8 mouse cellular contexts compared by ENCODE assay signal in the genomic region with DNA sequence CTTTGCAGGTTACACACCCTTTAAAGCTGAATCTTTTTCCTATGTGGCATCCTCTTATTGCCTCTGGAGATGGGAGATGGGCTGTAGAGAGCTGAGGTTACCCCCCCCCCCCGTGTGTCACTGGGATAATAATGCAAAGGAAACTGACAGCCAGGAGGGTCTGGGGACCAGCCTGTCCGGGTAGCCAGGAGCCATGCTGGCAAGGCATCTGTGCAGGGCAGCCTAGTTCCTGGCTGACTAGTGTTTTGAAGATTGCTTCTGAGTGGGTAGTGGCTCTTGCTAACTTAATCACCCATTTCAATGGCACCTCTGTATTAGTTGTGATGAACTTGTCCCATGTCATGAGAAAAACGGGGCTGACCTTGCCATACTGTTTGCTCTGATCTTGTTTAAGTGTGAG. TPM values are rescaled to one million over a fixed set of nuclear protein-coding genes. Genes with fewer than 3 reads are reported as not detected.
DNase-seq lines count a peak whose midpoint lies in the region; ATAC-seq and TF ChIP-seq lines count a peak whose summit lies in the region.
"Had no signal": no experiment of that assay in that cellular context is flagged by ENCODE, and none has a peak within 500 bp of the region (broad histone marks: within the 10 kb centered on the region; RNA-seq: fewer than 3 reads in every experiment).

No protein-coding gene starts in this region.

- H3K4me3 ChIP-seq in neural tube, embryonic 11.5 days (ENCODE audit: low read depth, low read length): peak overlapping the region; percentile 84; the same call in 1 of the 2 replicates
- no peak overlapping the region for H3K4me3 ChIP-seq in forebrain, postnatal 0 days (ENCODE audit: low read depth, low read length)
- H3K4me3 ChIP-seq in liver, embryonic 12.5 days: no peak overlapping the region
- H3K4me3 ChIP-seq in stomach, postnatal 0 days (ENCODE audit: low read depth, low read length): peak overlapping the region; percentile 87

- DNase-seq in neural tube, embryonic 11.5 days (ENCODE audit: low spot score): no peak
- no peak for DNase-seq in neural tube, embryonic 10.5 days (ENCODE audit: extremely low spot score, low spot score)
- DNase-seq in forebrain, postnatal 0 days: no peak
- no peak for DNase-seq in stomach, postnatal 0 days (ENCODE audit: low spot score)
- no peak for DNase-seq in left cerebral cortex, adult 8-10 months (ENCODE audit: low spot score in 2 of 2)

- H3K4me1 ChIP-seq in neural tube, embryonic 11.5 days (ENCODE audit: control insufficient read depth, insufficient read depth, low read length): peaks cover 18% of the 10 kb centered on the region
- H3K4me1 ChIP-seq in forebrain, postnatal 0 days (ENCODE audit: insufficient read depth): peaks cover 21% of the 10 kb centered on the region
- peaks cover 41% of the 10 kb centered on the region for H3K4me1 ChIP-seq in liver, embryonic 12.5 days
- peaks cover 7% of the 10 kb centered on the region; the same call in 1 of the 2 replicates for H3K4me1 ChIP-seq in stomach, postnatal 0 days (replicated peaks; ENCODE audit: control insufficient read depth, insufficient read depth)

- no peak for TF ChIP-seq EP300 in stomach, postnatal 0 days (optimal IDR thresholded peaks at IDR 0.05)

- no peaks in the 10 kb centered on the region for H3K9me3 ChIP-seq in neural tube, embryonic 11.5 days (ENCODE audit: control insufficient read depth, low read length)
- no peaks in the 10 kb centered on the region for H3K9me3 ChIP-seq in forebrain, postnatal 0 days (ENCODE audit: low read length)
- H3K9me3 ChIP-seq in liver, embryonic 12.5 days (replicated peaks): no peaks in the 10 kb centered on the region
- no peaks in the 10 kb centered on the region for H3K9me3 ChIP-seq in stomach, postnatal 0 days (ENCODE audit: control insufficient read depth, low read length)

- no peak for ATAC-seq in neural tube, embryonic 11.5 days (ENCODE audit: insufficient read depth, low FRiP score, low TSS enrichment)
- no peak for ATAC-seq in forebrain, postnatal 0 days
- ATAC-seq in liver, embryonic 12.5 days: no peak
- no peak for ATAC-seq in stomach, postnatal 0 days (ENCODE audit: low FRiP score, low TSS enrichment)
- ATAC-seq in megakaryocyte-erythroid progenitor cell, adult 5-6 weeks (replicated peaks; ENCODE audit: low FRiP score, low TSS enrichment, poor library complexity, severe bottlenecking): no peak

- H3K36me3 ChIP-seq in neural tube, embryonic 11.5 days (ENCODE audit: control insufficient read depth, insufficient read depth, low read length): peaks cover 6% of the 10 kb centered on the region
- H3K36me3 ChIP-seq in forebrain, postnatal 0 days (ENCODE audit: insufficient read depth): peaks cover 14% of the 10 kb centered on the region
- H3K36me3 ChIP-seq in liver, embryonic 12.5 days: peaks cover 20% of the 10 kb centered on the region
- peaks cover 5% of the 10 kb centered on the region for H3K36me3 ChIP-seq in stomach, postnatal 0 days (ENCODE audit: control insufficient read depth, insufficient read depth, low read length)

- H3K9ac ChIP-seq in neural tube, embryonic 11.5 days (ENCODE audit: low read length): 0 out of 2 replicates have a peak overlapping the region, but pooled peaks have one; percentile 29
- H3K9ac ChIP-seq in forebrain, postnatal 0 days: no peak overlapping the region
- H3K9ac ChIP-seq in liver, embryonic 12.5 days: 0 out of 2 replicates have a peak overlapping the region, but pooled peaks have one; percentile 88
- peak overlapping the region; percentile 80; the same call in 1 of the 2 replicates for H3K9ac ChIP-seq in stomach, postnatal 0 days (ENCODE audit: low read length)

- no peak overlapping the region for H3K27ac ChIP-seq in neural tube, embryonic 11.5 days (ENCODE audit: low read depth, low read length)
- H3K27ac ChIP-seq in forebrain, postnatal 0 days (ENCODE audit: low read depth, low read length): no peak overlapping the region
- H3K27ac ChIP-seq in liver, embryonic 12.5 days: no peak overlapping the region
- no peak overlapping the region for H3K27ac ChIP-seq in stomach, postnatal 0 days (replicated peaks)
- H3K27ac ChIP-seq: layer of hippocampus, adult 2 months had no signal

- H3K4me2 ChIP-seq in neural tube, embryonic 11.5 days (ENCODE audit: low read depth): peak overlapping the region; percentile 79
- H3K4me2 ChIP-seq in forebrain, postnatal 0 days (ENCODE audit: low read depth): peak overlapping the region; percentile 85
- H3K4me2 ChIP-seq in liver, embryonic 12.5 days: peak overlapping the region; percentile 93
- peak overlapping the region; percentile 88 for H3K4me2 ChIP-seq in stomach, postnatal 0 days (replicated peaks; ENCODE audit: low read depth)

- TF ChIP-seq CTCF in forebrain, postnatal 0 days (IDR thresholded peaks at IDR 0.05; ENCODE audit: low read depth): no peak
- no peak for TF ChIP-seq CTCF in stomach, postnatal 0 days (IDR thresholded peaks at IDR 0.05; ENCODE audit: low read depth)

- 37% methylated on average over 3 of the region's 3 CpGs for WGBS in neural tube, embryonic 11.5 days
- 39% methylated on average over 3 of the region's 3 CpGs for WGBS in forebrain, postnatal 0 days
- WGBS in liver, embryonic 12.5 days (ENCODE audit: insufficient replicate concordance): 57% methylated on average over 3 of the region's 3 CpGs
- WGBS in stomach, postnatal 0 days: 38% methylated on average over 3 of the region's 3 CpGs

- H3K27me3 ChIP-seq in neural tube, embryonic 11.5 days (ENCODE audit: control insufficient read depth, insufficient read depth, low read length): no peaks in the 10 kb centered on the region
- no peaks in the 10 kb centered on the region for H3K27me3 ChIP-seq in forebrain, postnatal 0 days (ENCODE audit: insufficient read depth, low read length)
- H3K27me3 ChIP-seq in liver, embryonic 12.5 days (replicated peaks): no peaks in the 10 kb centered on the region
- no peaks in the 10 kb centered on the region for H3K27me3 ChIP-seq in stomach, postnatal 0 days (ENCODE audit: control insufficient read depth, insufficient read depth, low read length)

RNA-seq across cellular contexts. Expression of a gene that starts 1.7 kb away (rescaled TPM):
- 44.1 and 45.0 TPM in 2 replicates for polyA plus RNA-seq in neural tube, embryonic 11.5 days (2014; fragmentation: Nextera tagmentation; extraction: Ambion mirVana)
- total RNA-seq in forebrain, postnatal 0 days (2014; rRNA removed): 9.4 and 13.1 TPM in 2 replicates
- 12.7 and 17.7 TPM in 2 replicates for polyA plus RNA-seq in forebrain, postnatal 0 days (2015; fragmentation: Nextera tagmentation; extraction: Ambion mirVana)
- 12.4 TPM in 2 replicates for polyA plus RNA-seq in liver, embryonic 12.5 days (2016; fragmentation: Nextera tagmentation; extraction: Ambion mirVana)
- polyA plus RNA-seq in stomach, postnatal 0 days (2015; fragmentation: Nextera tagmentation; extraction: Ambion mirVana): 9.5 and 9.9 TPM in 2 replicates
- 10 to 100 TPM; 15.8 to 20.0 (median 19.7) TPM for total RNA-seq in left cerebral cortex, adult 8-10 months (2022)
- total RNA-seq in megakaryocyte-erythroid progenitor cell, adult 5-6 weeks (2014; fragmentation: Nextera tagmentation): 16.3 and 19.9 TPM in 2 replicates
- total RNA-seq in megakaryocyte-erythroid progenitor cell, adult 5-6 weeks (2017): 4.5 and 7.4 TPM in 2 replicates

RNA-seq across cellular contexts. Expression of a gene that starts 2.9 kb away (rescaled TPM):
- polyA plus RNA-seq in neural tube, embryonic 11.5 days (2014; fragmentation: Nextera tagmentation; extraction: Ambion mirVana): 238 and 262 TPM in 2 replicates
- total RNA-seq in forebrain, postnatal 0 days (2014; rRNA removed): 356 and 372 TPM in 2 replicates
- 360 and 367 TPM in 2 replicates for polyA plus RNA-seq in forebrain, postnatal 0 days (2015; fragmentation: Nextera tagmentation; extraction: Ambion mirVana)
- 71.5 and 72.9 TPM in 2 replicates for polyA plus RNA-seq in liver, embryonic 12.5 days (2016; fragmentation: Nextera tagmentation; extraction: Ambion mirVana)
- 90.1 and 94.7 TPM in 2 replicates for polyA plus RNA-seq in stomach, postnatal 0 days (2015; fragmentation: Nextera tagmentation; extraction: Ambion mirVana)
- 100 to 1,000 TPM; 192 to 205 (median 199) TPM for total RNA-seq in left cerebral cortex, adult 8-10 months (2022)
- 86.5 and 93.6 TPM in 2 replicates for total RNA-seq in megakaryocyte-erythroid progenitor cell, adult 5-6 weeks (2014; fragmentation: Nextera tagmentation)
- 67.5 and 90.5 TPM in 2 replicates for total RNA-seq in megakaryocyte-erythroid progenitor cell, adult 5-6 weeks (2017)

RNA-seq across cellular contexts. Expression of a gene that starts 48.3 kb away (rescaled TPM):
- 1.2 and 2.4 TPM in 2 replicates for polyA plus RNA-seq in neural tube, embryonic 11.5 days (2014; fragmentation: Nextera tagmentation; extraction: Ambion mirVana)
- 2.4 and 4.3 TPM in 2 replicates for total RNA-seq in forebrain, postnatal 0 days (2014; rRNA removed)
- 2.0 and 2.3 TPM in 2 replicates for polyA plus RNA-seq in forebrain, postnatal 0 days (2015; fragmentation: Nextera tagmentation; extraction: Ambion mirVana)
- polyA plus RNA-seq in liver, embryonic 12.5 days (2016; fragmentation: Nextera tagmentation; extraction: Ambion mirVana): 0.37 and 0.41 TPM in 2 replicates
- 1.6 and 1.7 TPM in 2 replicates for polyA plus RNA-seq in stomach, postnatal 0 days (2015; fragmentation: Nextera tagmentation; extraction: Ambion mirVana)
- 1 to 10 TPM in 3 of 4 experiments, under 1 TPM in 1; 0.36 to 1.5 (median 1.0) TPM for total RNA-seq in left cerebral cortex, adult 8-10 months (2022)
- total RNA-seq in megakaryocyte-erythroid progenitor cell, adult 5-6 weeks (2014; fragmentation: Nextera tagmentation): 0.55 TPM in 1 of 2 replicates, not detected in the other
- total RNA-seq in megakaryocyte-erythroid progenitor cell, adult 5-6 weeks (2017): 0.56 TPM in 1 of 2 replicates, not detected in the other

RNA-seq across cellular contexts. Expression of a gene that starts 57.5 kb away (rescaled TPM):
- 6.8 and 7.3 TPM in 2 replicates for polyA plus RNA-seq in neural tube, embryonic 11.5 days (2014; fragmentation: Nextera tagmentation; extraction: Ambion mirVana)
- 4.1 and 5.3 TPM in 2 replicates for total RNA-seq in forebrain, postnatal 0 days (2014; rRNA removed)
- 11.5 and 14.1 TPM in 2 replicates for polyA plus RNA-seq in forebrain, postnatal 0 days (2015; fragmentation: Nextera tagmentation; extraction: Ambion mirVana)
- 13.2 and 14.5 TPM in 2 replicates for polyA plus RNA-seq in liver, embryonic 12.5 days (2016; fragmentation: Nextera tagmentation; extraction: Ambion mirVana)
- 5.3 and 7.7 TPM in 2 replicates for polyA plus RNA-seq in stomach, postnatal 0 days (2015; fragmentation: Nextera tagmentation; extraction: Ambion mirVana)
- 10 to 100 TPM; 28.9 to 29.9 (median 29.5) TPM for total RNA-seq in left cerebral cortex, adult 8-10 months (2022)
- total RNA-seq in megakaryocyte-erythroid progenitor cell, adult 5-6 weeks (2014; fragmentation: Nextera tagmentation): 15.0 and 16.5 TPM in 2 replicates
- 1.3 and 1.7 TPM in 2 replicates for total RNA-seq in megakaryocyte-erythroid progenitor cell, adult 5-6 weeks (2017)

RNA-seq across cellular contexts. Expression of a gene that starts 59.9 kb away (rescaled TPM):
- polyA plus RNA-seq in neural tube, embryonic 11.5 days (2014; fragmentation: Nextera tagmentation; extraction: Ambion mirVana): 263 and 274 TPM in 2 replicates
- total RNA-seq in forebrain, postnatal 0 days (2014; rRNA removed): 214 and 275 TPM in 2 replicates
- polyA plus RNA-seq in forebrain, postnatal 0 days (2015; fragmentation: Nextera tagmentation; extraction: Ambion mirVana): 388 and 443 TPM in 2 replicates
- 97.6 and 99.1 TPM in 2 replicates for polyA plus RNA-seq in liver, embryonic 12.5 days (2016; fragmentation: Nextera tagmentation; extraction: Ambion mirVana)
- 75.3 and 77.5 TPM in 2 replicates for polyA plus RNA-seq in stomach, postnatal 0 days (2015; fragmentation: Nextera tagmentation; extraction: Ambion mirVana)
- total RNA-seq in left cerebral cortex, adult 8-10 months (2022): 100 to 1,000 TPM; 187 to 201 (median 192) TPM
- 58.5 and 61.2 TPM in 2 replicates for total RNA-seq in megakaryocyte-erythroid progenitor cell, adult 5-6 weeks (2014; fragmentation: Nextera tagmentation)
- 100 and 121 TPM in 2 replicates for total RNA-seq in megakaryocyte-erythroid progenitor cell, adult 5-6 weeks (2017)

Comparison
In these comparisons a context has a peak if more than half of its experiments do, and no peak if none do; other contexts are left out.
1. H3K4me3 ChIP-seq: peak in neural tube, embryonic 11.5 days (single experiment) and stomach, postnatal 0 days (single experiment); none in forebrain, postnatal 0 days (single experiment) and liver, embryonic 12.5 days (single experiment).
2. Peak in every context shown above with its lines, with median percentiles within 50 percentile points of each other: H3K4me2 ChIP-seq.